Mouse (Mus musculus): ENCODE measurements around the gene Olfr1493-ps1. TPM values are rescaled to one million over a fixed set of nuclear protein-coding genes. Genes with fewer than 3 reads are reported as not detected.

Olfr1493-ps1 gene
- polyA plus RNA-seq (2016; fragmentation: Nextera tagmentation; extraction: Ambion mirVana) = not detected in 2 replicates

DNA sequence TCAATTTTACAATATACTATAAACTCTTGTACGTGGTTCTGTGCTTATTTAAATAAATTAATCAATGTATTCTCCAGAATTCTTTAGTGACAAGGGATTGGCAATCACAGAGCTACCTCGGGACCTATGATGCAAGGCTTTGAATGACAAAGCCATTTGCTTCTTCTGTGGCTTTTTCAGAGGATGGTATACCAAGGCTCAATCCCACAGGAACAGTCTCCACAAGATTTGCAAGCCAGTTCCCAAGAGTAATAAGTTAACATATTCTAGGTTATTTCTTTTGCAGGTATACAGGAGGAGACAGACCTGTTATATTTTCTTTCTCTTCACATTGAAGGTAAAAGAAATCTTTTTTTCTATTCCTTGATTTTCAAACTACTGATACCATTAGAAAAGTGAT, at the start of gene Olfr1493-ps1:
Gene Olfr1493-ps1 (plus strand): TSS at position 301 of the 400 bp plus-strand sequence.
- Histone ChIP-seq H3K27me3 (ENCODE audit: insufficient read depth, poor library complexity, severe bottlenecking) (no peaks in the 10 kb centered on the region), H3K4me1 (no peaks in the 10 kb centered on the region), H3K36me3 (no peaks in the 10 kb centered on the region), H3K4me3 (no peak within 1 kb of the TSS), H3K27ac (no peak within 1 kb of the TSS), H3K9me3 (0 out of 2 replicates have a peak, but pooled peaks cover 6% of the 10 kb centered on the region)
- WGBS = 65% methylated on average over 2 of the region's 2 CpGs
- DNase-seq (ENCODE audit: low spot score) = no peak

DNA sequence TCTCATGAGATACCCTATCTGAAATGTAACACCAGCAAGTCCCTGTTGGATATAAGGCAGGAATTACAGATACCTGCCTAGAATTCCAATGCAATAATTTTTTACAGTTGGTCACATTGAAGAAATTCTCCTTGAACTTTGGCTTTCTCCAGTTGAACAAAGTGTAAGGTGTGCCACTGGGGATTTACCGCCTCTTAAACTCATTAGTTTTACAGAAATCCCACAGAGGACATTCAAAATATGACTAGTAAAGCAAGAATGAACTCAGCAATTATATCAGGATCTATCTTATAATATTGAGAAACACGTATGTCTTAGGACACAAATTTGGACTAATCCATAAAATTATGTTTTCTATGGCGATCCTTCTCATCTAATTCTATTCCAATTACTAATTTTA, 26.1 kb upstream of the Olfr1493-ps1 start, which contains the start of gene Olfr1491:
Gene Olfr1491 (plus strand): TSS at position 301 of the 400 bp plus-strand sequence.
- no peaks in the 10 kb centered on the region for H3K9me3 ChIP-seq
- 72% methylated on average over 3 of the region's 3 CpGs for WGBS

GRCm38 (mm10) chr19:13739428-13739827, 16.4 kb downstream of the Olfr1493-ps1 start, which contains the start of gene Olfr1494:
Olfr1494 (plus strand) TSS chr19:13739728.
- Histone ChIP-seq H3K27me3 (ENCODE audit: insufficient read depth, poor library complexity, severe bottlenecking) (no peaks in the 10 kb centered on the region), H3K36me3 (no peaks in the 10 kb centered on the region), H3K27ac (no peak within 1 kb of the TSS), H3K4me1 (no peaks in the 10 kb centered on the region), H3K9me3 (peaks cover 4% of the 10 kb centered on the region; the same call in 1 of the 2 replicates), H3K4me3 (no peak within 1 kb of the TSS)
- 84% methylated on average over 4 of the region's 4 CpGs for WGBS
- no peak for DNase-seq (ENCODE audit: low spot score)

More for the DNA sequence above, 26.1 kb upstream of the Olfr1493-ps1 start, which contains the start of gene Olfr1491:
- Histone ChIP-seq H3K36me3 (no peaks in the 10 kb centered on the region), H3K4me1 (no peaks in the 10 kb centered on the region), H3K27me3 (ENCODE audit: insufficient read depth, poor library complexity, severe bottlenecking) (no peaks in the 10 kb centered on the region), H3K27ac (no peak within 1 kb of the TSS), H3K4me3 (no peak within 1 kb of the TSS)
- DNase-seq (ENCODE audit: low spot score) = no peak

DNA sequence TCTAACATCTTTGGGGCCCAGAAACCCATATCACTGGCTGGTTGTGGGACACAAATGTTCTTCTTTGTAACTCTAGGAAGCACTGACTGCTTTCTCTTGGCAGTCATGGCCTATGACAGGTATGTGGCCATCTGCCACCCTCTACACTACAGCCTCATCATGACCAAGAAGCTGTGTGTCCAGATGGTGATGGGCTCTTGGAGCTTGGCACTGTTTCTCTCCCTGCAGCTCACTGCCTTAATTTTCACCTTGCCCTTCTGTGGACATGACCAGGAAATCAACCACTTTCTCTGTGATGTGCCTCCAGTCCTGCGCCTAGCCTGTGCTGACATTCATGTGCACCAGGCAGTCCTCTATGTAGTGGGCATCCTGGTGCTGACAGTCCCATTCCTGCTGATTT, 26.3 kb downstream of the Olfr1493-ps1 start:
- no peak for DNase-seq (ENCODE audit: low spot score)
- Histone ChIP-seq H3K27ac (no peak overlapping the region), H3K4me1 (no peaks in the 10 kb centered on the region), H3K4me3 (no peak overlapping the region), H3K9me3 (no peaks in the 10 kb centered on the region), H3K36me3 (no peaks in the 10 kb centered on the region), H3K27me3 (ENCODE audit: insufficient read depth, poor library complexity, severe bottlenecking) (no peaks in the 10 kb centered on the region)
- WGBS = 78% methylated on average over 1 of the region's 1 CpGs

DNA sequence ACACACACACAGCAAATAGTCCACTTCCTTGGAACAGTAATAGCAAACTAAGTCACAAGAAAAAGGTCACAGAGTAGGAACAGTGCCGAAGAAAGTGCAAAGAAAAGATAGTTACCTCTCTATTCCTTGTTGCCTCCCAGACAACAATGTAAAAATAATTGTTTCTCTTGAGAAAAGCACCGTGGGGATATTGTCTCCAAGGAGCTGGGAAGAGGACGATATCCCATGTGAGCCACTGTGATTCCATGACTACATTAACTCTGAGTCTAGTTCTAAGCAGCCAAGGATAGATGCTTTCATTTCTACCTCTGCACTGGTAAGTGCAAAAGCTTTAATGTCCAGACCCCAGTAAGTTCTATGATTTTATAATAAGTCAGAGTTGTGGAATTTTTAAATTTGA, 41.2 kb downstream of the Olfr1493-ps1 start, which contains the start of gene Olfr1495:
Gene Olfr1495 (plus strand): TSS at position 301 of the 400 bp plus-strand sequence.
- no peak for DNase-seq (ENCODE audit: low spot score)
- 70% methylated on average over 3 of the region's 3 CpGs for WGBS
- Histone ChIP-seq H3K4me3 (no peak within 1 kb of the TSS), H3K27me3 (ENCODE audit: insufficient read depth, poor library complexity, severe bottlenecking) (no peaks in the 10 kb centered on the region), H3K4me1 (no peaks in the 10 kb centered on the region), H3K9me3 (0 out of 2 replicates have a peak, but pooled peaks cover 3% of the 10 kb centered on the region), H3K36me3 (no peaks in the 10 kb centered on the region), H3K27ac (no peak within 1 kb of the TSS)

GRCm38 (mm10) chr19:13768565-13769276, 45.6 kb downstream of the Olfr1493-ps1 start:
- no peaks in the 10 kb centered on the region for H3K4me1 ChIP-seq
- no peaks in the 10 kb centered on the region for H3K36me3 ChIP-seq
- WGBS = 85% methylated on average over 9 of the region's 9 CpGs
- 0 out of 2 replicates have a peak, but pooled peaks cover 3% of the 10 kb centered on the region for H3K9me3 ChIP-seq
- H3K4me3 ChIP-seq = no peak overlapping the region
- DNase-seq (ENCODE audit: low spot score) = no peak
- H3K27me3 ChIP-seq (ENCODE audit: insufficient read depth, poor library complexity, severe bottlenecking) = no peaks in the 10 kb centered on the region
- H3K27ac ChIP-seq = no peak overlapping the region

DNA sequence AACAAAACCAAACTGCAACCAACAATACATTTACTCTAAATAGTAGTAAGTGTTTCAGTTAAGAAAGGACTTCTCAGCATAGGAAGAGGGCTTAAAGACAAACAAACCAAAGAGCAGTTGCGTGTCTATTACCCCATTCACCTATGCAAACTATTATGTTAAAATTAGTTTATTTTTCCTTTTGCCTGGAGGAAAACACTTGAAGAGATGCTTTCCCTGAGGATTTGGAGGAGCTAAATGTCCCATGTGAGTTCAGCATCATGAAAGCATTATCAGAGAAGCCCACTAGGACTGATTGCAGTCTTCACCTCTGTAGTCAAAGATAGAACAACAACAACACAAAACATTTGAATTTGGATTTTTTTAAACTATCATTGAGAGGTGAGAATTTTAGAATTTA, 54.5 kb downstream of the Olfr1493-ps1 start, which contains the start of gene Olfr1496:
Gene Olfr1496 (plus strand): TSS at position 301 of the 400 bp plus-strand sequence.
- Histone ChIP-seq H3K9me3 (no peaks in the 10 kb centered on the region), H3K36me3 (no peaks in the 10 kb centered on the region), H3K4me1 (no peaks in the 10 kb centered on the region), H3K27ac (no peak within 1 kb of the TSS), H3K27me3 (ENCODE audit: insufficient read depth, poor library complexity, severe bottlenecking) (no peaks in the 10 kb centered on the region), H3K4me3 (no peak within 1 kb of the TSS)
- no peak for DNase-seq (ENCODE audit: low spot score)
- 81% methylated on average over 1 of the region's 1 CpGs for WGBS

Other genes with a start within 250 kb of the Olfr1493-ps1 start
- not detected in 2 replicates for gene Olfr1475, start 243.1 kb upstream of the Olfr1493-ps1 start, polyA plus RNA-seq (2016; fragmentation: Nextera tagmentation; extraction: Ambion mirVana)
- not detected in 2 replicates for gene Olfr1477, start 222.7 kb upstream of the Olfr1493-ps1 start, polyA plus RNA-seq (2016; fragmentation: Nextera tagmentation; extraction: Ambion mirVana)
- gene Olfr1480, start 195.4 kb upstream of the Olfr1493-ps1 start, polyA plus RNA-seq (2016; fragmentation: Nextera tagmentation; extraction: Ambion mirVana) = not detected in 2 replicates
- not detected in 2 replicates for gene Olfr1484, start 139.8 kb upstream of the Olfr1493-ps1 start, polyA plus RNA-seq (2016; fragmentation: Nextera tagmentation; extraction: Ambion mirVana)
- gene Olfr1487, start 105.9 kb upstream of the Olfr1493-ps1 start, polyA plus RNA-seq (2016; fragmentation: Nextera tagmentation; extraction: Ambion mirVana) = not detected in 2 replicates
- not detected in 2 replicates for gene Olfr1489, start 91.7 kb upstream of the Olfr1493-ps1 start, polyA plus RNA-seq (2016; fragmentation: Nextera tagmentation; extraction: Ambion mirVana)
- gene Olfr1490, start 72.2 kb upstream of the Olfr1493-ps1 start, polyA plus RNA-seq (2016; fragmentation: Nextera tagmentation; extraction: Ambion mirVana) = not detected in 2 replicates
- not detected in 2 replicates for gene Olfr1491, start 26.0 kb upstream of the Olfr1493-ps1 start, polyA plus RNA-seq (2016; fragmentation: Nextera tagmentation; extraction: Ambion mirVana)
- gene Olfr1494, start 16.4 kb downstream of the Olfr1493-ps1 start, polyA plus RNA-seq (2016; fragmentation: Nextera tagmentation; extraction: Ambion mirVana) = not detected in 2 replicates
- not detected in 2 replicates for gene Olfr1495, start 41.3 kb downstream of the Olfr1493-ps1 start, polyA plus RNA-seq (2016; fragmentation: Nextera tagmentation; extraction: Ambion mirVana)
- gene Olfr1496, start 54.6 kb downstream of the Olfr1493-ps1 start, polyA plus RNA-seq (2016; fragmentation: Nextera tagmentation; extraction: Ambion mirVana) = not detected in 2 replicates
- gene Olfr1497, start 74.9 kb downstream of the Olfr1493-ps1 start, polyA plus RNA-seq (2016; fragmentation: Nextera tagmentation; extraction: Ambion mirVana) = not detected in 2 replicates
- not detected in 2 replicates for gene Olfr1499, start 96.2 kb downstream of the Olfr1493-ps1 start, polyA plus RNA-seq (2016; fragmentation: Nextera tagmentation; extraction: Ambion mirVana)
- not detected in 2 replicates for gene Olfr1500, start 107.2 kb downstream of the Olfr1493-ps1 start, polyA plus RNA-seq (2016; fragmentation: Nextera tagmentation; extraction: Ambion mirVana)
- not detected in 2 replicates for gene Olfr1501, start 127.4 kb downstream of the Olfr1493-ps1 start, polyA plus RNA-seq (2016; fragmentation: Nextera tagmentation; extraction: Ambion mirVana)
- not detected in 2 replicates for gene Olfr1502, start 138.5 kb downstream of the Olfr1493-ps1 start, polyA plus RNA-seq (2016; fragmentation: Nextera tagmentation; extraction: Ambion mirVana)
- not detected in 2 replicates for gene Olfr1504, start 174.7 kb downstream of the Olfr1493-ps1 start, polyA plus RNA-seq (2016; fragmentation: Nextera tagmentation; extraction: Ambion mirVana)
- gene Olfr1505, start 190.3 kb downstream of the Olfr1493-ps1 start, polyA plus RNA-seq (2016; fragmentation: Nextera tagmentation; extraction: Ambion mirVana) = not detected in 2 replicates